Mouse (Mus musculus): ENCODE results near the gene Mau2.

DNA sequence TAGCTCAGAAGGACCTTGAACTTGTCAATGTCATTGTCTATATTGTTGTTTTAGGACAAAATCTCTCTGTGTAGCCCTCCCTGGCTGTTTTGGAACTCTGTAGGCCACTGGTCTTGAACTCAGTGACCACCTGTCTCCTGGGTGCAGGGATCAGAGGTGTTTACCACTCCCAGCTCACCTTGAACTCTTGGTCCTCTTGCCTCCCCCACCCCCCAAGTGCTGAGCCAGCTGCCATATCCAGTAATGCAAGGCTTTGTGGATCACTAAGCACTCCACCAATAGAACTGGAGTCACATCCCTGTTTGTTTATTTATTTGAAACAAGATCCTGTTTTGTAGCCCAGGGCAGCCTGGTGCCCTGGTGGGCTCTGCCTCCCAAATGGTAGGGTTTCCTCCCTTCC is 38.2 kb downstream of the Mau2 start:
- TF ChIP-seq POLR2A (IDR thresholded peaks at IDR 0.05; ENCODE audit: control insufficient read depth, low read depth, low read length) (no peak), CTCF (IDR thresholded peaks at IDR 0.05; ENCODE audit: control insufficient read depth, insufficient read depth, insufficient replicate concordance, low read depth, low read length) (no peak)
